Mouse (Mus musculus) hematopoietic multipotent progenitor cell, adult 10-12 weeks (in vitro differentiated cells): ENCODE measurements around the gene Vmn2r18. TPM values are rescaled to one million over a fixed set of nuclear protein-coding genes. Genes with fewer than 3 reads are reported as not detected.

ENCODE experiments used
- polyA plus RNA-seq: library from polyadenylated mRNA; stranded (reverse); fragments of >175 nt; gene quantifications from 2 replicates; pipeline ENCODE4 v1.2.3, GENCODE M21; 2012; ENCODE audit warnings: low replicate concordance

The Vmn2r18 gene
- not detected in 2 replicates for polyA plus RNA-seq

DNA sequence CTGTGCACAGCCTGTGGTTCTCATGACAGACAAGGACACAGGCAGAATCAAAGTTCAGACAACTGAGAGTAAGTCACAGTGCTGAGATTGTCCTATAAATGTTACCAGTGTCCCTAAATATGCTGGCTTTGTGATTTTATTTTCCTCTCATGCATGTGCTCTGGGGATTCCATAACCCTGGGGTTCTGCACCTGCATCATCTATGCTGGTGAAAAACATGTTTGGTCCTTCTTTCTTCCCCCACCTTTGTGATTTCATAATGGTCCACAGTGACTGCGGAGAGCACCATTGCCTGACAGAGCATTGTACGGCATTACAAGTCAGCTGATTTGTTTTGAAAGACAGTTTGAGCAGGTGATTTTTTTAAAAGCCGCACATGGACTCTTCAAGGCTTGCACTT is at the start of gene Vmn2r18:
TSS of gene Vmn2r18 (minus strand) at position 101 of the 400 bp plus-strand sequence.

GRCm38 (mm10) chr5:151650700-151651410 is 45.0 kb upstream of the Vmn2r18 start, which contains the start of gene Rfc3:
Gene Rfc3 (minus strand): TSS chr5:151651242.

Other genes starting within 250 kb of the Vmn2r18 start
- gene Gm42906, start 177.9 kb downstream of the Vmn2r18 start, polyA plus RNA-seq: not detected in 2 replicates
- 3.2 and 7.0 TPM in 2 replicates for gene Rfc3, start 45.2 kb upstream of the Vmn2r18 start, polyA plus RNA-seq